ENCODE assay signal across 8 mouse cellular contexts in the genomic region with DNA sequence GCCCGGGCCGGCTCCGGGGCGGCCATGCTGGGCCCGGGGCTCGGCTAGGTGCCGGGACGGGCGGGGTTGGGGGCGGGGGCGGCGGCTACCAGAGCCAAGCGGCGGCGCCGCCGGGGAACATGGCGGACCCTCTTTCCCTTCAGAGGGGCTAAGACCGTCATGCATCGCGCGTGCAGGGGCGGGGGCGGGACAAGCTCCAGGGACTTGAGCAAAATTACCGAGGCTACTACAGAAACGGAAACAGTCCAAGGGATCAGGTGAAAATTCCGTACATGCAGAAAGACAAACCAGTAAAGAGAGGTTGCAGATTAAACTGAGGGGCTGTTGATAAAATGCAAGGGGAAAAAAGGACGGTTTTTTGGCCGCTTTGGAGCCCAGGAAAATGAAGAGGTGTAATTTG. TPM values are rescaled to one million over a fixed set of nuclear protein-coding genes. Genes with fewer than 3 reads are reported as not detected.
DNase-seq lines count a peak whose midpoint lies in the region; ATAC-seq and TF ChIP-seq lines count a peak whose summit lies in the region.

TSS of gene Ppp3cb (minus strand) at position 159 of the 400 bp plus-strand sequence.

- H3K9ac ChIP-seq in heart, embryonic 16.5 days (ENCODE audit: low read length) = peak within 1 kb of the TSS; percentile 83
- peak within 1 kb of the TSS; percentile 90 for H3K9ac ChIP-seq in liver, postnatal 0 days (replicated peaks)
- H3K9ac ChIP-seq in neural tube, embryonic 14.5 days (replicated peaks; ENCODE audit: low read depth, low read length) = peak within 1 kb of the TSS; percentile 93

- H3K4me3 ChIP-seq in E14TG2a.4 (replicated peaks; ENCODE audit: low read length) = peak within 1 kb of the TSS; percentile 94
- peak within 1 kb of the TSS; percentile 70 for H3K4me3 ChIP-seq in heart, embryonic 16.5 days (ENCODE audit: low read length)
- peak within 1 kb of the TSS; percentile 76 for H3K4me3 ChIP-seq in liver, postnatal 0 days (ENCODE audit: low read depth, low read length)
- H3K4me3 ChIP-seq in neural tube, embryonic 14.5 days (ENCODE audit: low read depth, low read length) = peak within 1 kb of the TSS; percentile 95

- peaks cover 33% of the 10 kb centered on the region for H3K36me3 ChIP-seq in E14TG2a.4 (ENCODE audit: insufficient read depth, low read length)
- peaks cover 9% of the 10 kb centered on the region for H3K36me3 ChIP-seq in heart, embryonic 16.5 days (ENCODE audit: control insufficient read depth, insufficient read depth)
- H3K36me3 ChIP-seq in liver, postnatal 0 days (replicated peaks; ENCODE audit: insufficient read depth, low read length) = no peaks in the 10 kb centered on the region; the same call in 1 of the 2 replicates
- 0 out of 2 replicates have a peak, but pooled peaks cover 6% of the 10 kb centered on the region for H3K36me3 ChIP-seq in neural tube, embryonic 14.5 days (ENCODE audit: control insufficient read depth, insufficient read depth, low read length)

- WGBS in heart, embryonic 16.5 days = 2% methylated on average over 24 of the region's 29 CpGs
- WGBS in large intestine, adult 2 months = 2% methylated on average over 28 of the region's 29 CpGs
- under 1% methylated on average over 23 of the region's 29 CpGs for WGBS in liver, postnatal 0 days (ENCODE audit: insufficient replicate concordance)
- 1% methylated on average over 16 of the region's 29 CpGs for WGBS in neural tube, embryonic 14.5 days

- no peak for TF ChIP-seq CTCF in E14TG2a.4 (conservative IDR thresholded peaks at IDR 0.05; ENCODE audit: low read length)
- TF ChIP-seq CTCF in liver, postnatal 0 days (IDR thresholded peaks at IDR 0.05; ENCODE audit: low read depth) = no peak

- no peaks in the 10 kb centered on the region for H3K9me3 ChIP-seq in E14TG2a.4 (ENCODE audit: low read length)
- no peaks in the 10 kb centered on the region for H3K9me3 ChIP-seq in heart, embryonic 16.5 days (replicated peaks; ENCODE audit: control insufficient read depth, low read length)
- no peaks in the 10 kb centered on the region for H3K9me3 ChIP-seq in liver, postnatal 0 days (ENCODE audit: low read length)
- H3K9me3 ChIP-seq in neural tube, embryonic 14.5 days (ENCODE audit: control insufficient read depth, low read length) = no peaks in the 10 kb centered on the region

- peak; percentile 72 for DNase-seq in c-Kit-negative CD71-positive TER-119-positive erythroid progenitor cells, embryonic 14.5 days (ENCODE audit: low read depth, low spot score)
- peak; percentile 79 for DNase-seq in fibroblast of lung, adult 2 months (ENCODE audit: low read depth)
- DNase-seq in large intestine, adult 2 months (ENCODE audit: low read depth, low spot score) = peak; percentile 57
- peak; percentile 92 for DNase-seq in liver, postnatal 0 days
- DNase-seq in testis, postnatal 14 days (ENCODE audit: low spot score) = peak; percentile 88

- H3K27me3 ChIP-seq in E14TG2a.4 (ENCODE audit: insufficient read depth, low read length) = no peaks in the 10 kb centered on the region
- no peaks in the 10 kb centered on the region for H3K27me3 ChIP-seq in heart, embryonic 16.5 days (ENCODE audit: control insufficient read depth, insufficient read depth, low read length)
- H3K27me3 ChIP-seq in liver, postnatal 0 days (ENCODE audit: insufficient read depth, low read length) = no peaks in the 10 kb centered on the region
- H3K27me3 ChIP-seq in neural tube, embryonic 14.5 days (ENCODE audit: control insufficient read depth, insufficient read depth, low read length) = no peaks in the 10 kb centered on the region

- peaks cover 13% of the 10 kb centered on the region for H3K4me1 ChIP-seq in E14TG2a.4 (replicated peaks; ENCODE audit: low read depth, low read length)
- H3K4me1 ChIP-seq in heart, embryonic 16.5 days (ENCODE audit: control insufficient read depth, insufficient read depth, low read length) = peaks cover 13% of the 10 kb centered on the region
- H3K4me1 ChIP-seq in liver, postnatal 0 days (ENCODE audit: insufficient read depth) = peaks cover 15% of the 10 kb centered on the region
- H3K4me1 ChIP-seq in neural tube, embryonic 14.5 days (ENCODE audit: control insufficient read depth, insufficient read depth, low read length) = peaks cover 11% of the 10 kb centered on the region; the same call in 1 of the 2 replicates

- H3K27ac ChIP-seq in heart, embryonic 16.5 days (ENCODE audit: low read length) = peak within 1 kb of the TSS; percentile 97
- peak within 1 kb of the TSS; percentile 100 for H3K27ac ChIP-seq in liver, postnatal 0 days (ENCODE audit: low read depth)
- peak within 1 kb of the TSS; percentile 98 for H3K27ac ChIP-seq in neural tube, embryonic 14.5 days (ENCODE audit: low read depth, low read length)

- TF ChIP-seq EP300 in liver, postnatal 0 days (IDR thresholded peaks at IDR 0.05; ENCODE audit: low read depth) = no peak; the same call in 1 of the 2 replicates

- H3K4me2 ChIP-seq in heart, embryonic 16.5 days (ENCODE audit: low read depth, low read length) = peak within 1 kb of the TSS; percentile 71
- peak within 1 kb of the TSS; percentile 76 for H3K4me2 ChIP-seq in liver, postnatal 0 days (ENCODE audit: low read depth, low read length)
- peak within 1 kb of the TSS; percentile 58 for H3K4me2 ChIP-seq in neural tube, embryonic 14.5 days (ENCODE audit: low read depth, low read length)

- ATAC-seq in heart, embryonic 16.5 days (replicated peaks; ENCODE audit: extremely low read depth, insufficient read depth, low FRiP score) = peak; percentile 91
- ATAC-seq in liver, postnatal 0 days = peak; percentile 76
- ATAC-seq in neural tube, embryonic 14.5 days (ENCODE audit: low read depth) = peak; percentile 95

RNA-seq across cellular contexts. Expression of gene Ppp3cb, which starts in this region (rescaled TPM):
- 28.4 and 32.0 TPM in 2 replicates for polyA plus RNA-seq in heart, embryonic 16.5 days (2015; fragmentation: Nextera tagmentation; extraction: Ambion mirVana)
- polyA plus RNA-seq in large intestine, adult 2 months (2012; rRNA removed) = 10.7 and 11.9 TPM in 2 replicates
- polyA plus RNA-seq in liver, postnatal 0 days (2015; fragmentation: Nextera tagmentation; extraction: Ambion mirVana) = 13.6 and 14.9 TPM in 2 replicates
- polyA plus RNA-seq in neural tube, embryonic 14.5 days (2014; fragmentation: Nextera tagmentation; extraction: Ambion mirVana) = 130 and 139 TPM in 2 replicates

Comparison
In these comparisons a context has a peak if more than half of its experiments do, and no peak if none do; other contexts are left out.
1. Peak in every context shown above with its lines: DNase-seq, ATAC-seq, H3K4me3 ChIP-seq and H3K27ac ChIP-seq.